Mouse (Mus musculus) MEL (cell line): ENCODE measurements at regions not wholly inside any gene's neighbourhood (a gene's known extent, or its start where the extent isn't known, plus 50 kb on each side); places are given as distances from the start of the nearest gene placed in this dataset.

Experiments used
- DNase-seq: peaks from one replicate; pipeline ENCODE4 v3.0.0; 2011; ENCODE audit warnings: low read depth, low spot score
- H3K27ac ChIP-seq: 2 replicates; pipeline ENCODE4 v1.5.1; 2012; ENCODE audit warnings: low read depth, mild to moderate bottlenecking, control low read depth, low read length, moderate library complexity; ENCODE audit not compliant: control insufficient read depth
- H3K27me3 ChIP-seq, 2 experiments: fragments of 150-350 bp in 1 of 2; sonication (generic) in 1 of 2; 2 replicates each; pipeline ENCODE4 v1.6.1; 2012; ENCODE audit warnings: low read length in 2 of 2, mild to moderate bottlenecking in 2 of 2, improper control_type of control experiment in 1 of 2, moderate library complexity in 1 of 2; ENCODE audit not compliant: insufficient read depth in 2 of 2, control insufficient read depth in 1 of 2
- H3K36me3 ChIP-seq, 2 experiments: 2 replicates each; pipeline ENCODE4 v1.6.1; 2012 to 2014; ENCODE audit warnings: low read length in 2 of 2, improper control_type of control experiment in 1 of 2, inconsistent platforms in 1 of 2, mild to moderate bottlenecking in 1 of 2; ENCODE audit not compliant: insufficient read depth in 2 of 2, control insufficient read depth in 1 of 2
- H3K4me1 ChIP-seq, 2 experiments: fragments of 150-350 bp in 1 of 2; sonication (generic) in 1 of 2; 2 replicates each; pipeline ENCODE4 v1.6.1; 2012; ENCODE audit warnings: low read length in 2 of 2, improper control_type of control experiment in 1 of 2, mild to moderate bottlenecking in 1 of 2; ENCODE audit not compliant: insufficient read depth in 2 of 2, control insufficient read depth in 1 of 2
- H3K4me3 ChIP-seq, 2 experiments: fragments of 150-350 bp in 1 of 2; sonication (generic) in 1 of 2; 2 replicates each; pipeline ENCODE4 v1.5.1; 2012; ENCODE audit warnings: low read depth in 2 of 2, low read length in 2 of 2, mild to moderate bottlenecking in 2 of 2, moderate library complexity in 2 of 2, control low read depth in 1 of 2, improper control_type of control experiment in 1 of 2; ENCODE audit not compliant: control insufficient read depth in 1 of 2, insufficient read depth in 1 of 2
- H3K79me2 ChIP-seq: 2 replicates; pipeline ENCODE4 v1.6.1; 2012; ENCODE audit warnings: mild to moderate bottlenecking, low read length, moderate library complexity; ENCODE audit not compliant: control insufficient read depth, poor library complexity, insufficient read depth
- H3K9ac ChIP-seq: 2 replicates; pipeline ENCODE4 v1.6.1; 2012; ENCODE audit warnings: low read depth, mild to moderate bottlenecking, control low read depth, low read length, moderate library complexity; ENCODE audit not compliant: control insufficient read depth, poor library complexity, severe bottlenecking
- H3K9me3 ChIP-seq: fragments of 150-350 bp; sonication (generic); replicated peaks from 2 replicates; pipeline ENCODE4 v1.6.1; 2012; ENCODE audit warnings: mild to moderate bottlenecking, low read length, improper control_type of control experiment, moderate library complexity; ENCODE audit not compliant: insufficient read depth
- CHD1 ChIP-seq: IDR thresholded peaks from 2 replicates; pipeline ENCODE4 v1.6.1; 2012; ENCODE audit warnings: low read depth, mild to moderate bottlenecking, inconsistent platforms, low read length, improper control_type of control experiment
- CHD2 ChIP-seq: IDR thresholded peaks from 2 replicates; pipeline ENCODE4 v1.6.1; 2011; ENCODE audit warnings: low read length, improper control_type of control experiment
- CTCF ChIP-seq, 3 experiments: IDR thresholded peaks in 2 of 3; conservative IDR thresholded peaks in 1 of 3; 2 replicates each; pipeline ENCODE4 v1.5.1; 2011 to 2012; ENCODE audit warnings: low read length in 3 of 3, low read depth in 2 of 3, mild to moderate bottlenecking in 2 of 3, improper control_type of control experiment in 1 of 3, inconsistent platforms in 1 of 3, mixed read lengths in 1 of 3, moderate library complexity in 1 of 3; ENCODE audit not compliant: control insufficient read depth in 1 of 3, insufficient read depth in 1 of 3, poor library complexity in 1 of 3, severe bottlenecking in 1 of 3
- ELF1 ChIP-seq: IDR thresholded peaks from 2 replicates; pipeline ENCODE4 v1.6.1; 2014; ENCODE audit warnings: low read depth, mild to moderate bottlenecking, inconsistent platforms, low read length, improper control_type of control experiment, moderate library complexity
- EP300 ChIP-seq, 2 experiments: IDR thresholded peaks; 2 replicates each; pipeline ENCODE4 v1.6.1; 2011; ENCODE audit warnings: improper control_type of control experiment in 2 of 2, low read length in 2 of 2, low read depth in 1 of 2, mild to moderate bottlenecking in 1 of 2
- GATA1 ChIP-seq: IDR thresholded peaks from 2 replicates; pipeline ENCODE4 v1.6.1; 2011; ENCODE audit warnings: low read depth, low read length, improper control_type of control experiment
- MAX ChIP-seq: IDR thresholded peaks from 2 replicates; pipeline ENCODE4 v1.6.1; 2011; ENCODE audit warnings: low read length, improper control_type of control experiment
- MXI1 ChIP-seq: IDR thresholded peaks from 2 replicates; pipeline ENCODE4 v1.6.1; 2011; ENCODE audit warnings: mild to moderate bottlenecking, low read depth, low read length, improper control_type of control experiment
- NELFE ChIP-seq: IDR thresholded peaks from 2 replicates; pipeline ENCODE4 v1.6.1; 2011; ENCODE audit warnings: low read depth, low read length, improper control_type of control experiment
- NRF1 ChIP-seq: IDR thresholded peaks from 2 replicates; pipeline ENCODE4 v1.6.1; 2014; ENCODE audit warnings: low read depth, mild to moderate bottlenecking, inconsistent platforms, low read length, improper control_type of control experiment, moderate library complexity; ENCODE audit not compliant: poor library complexity, insufficient read depth, severe bottlenecking
- POLR2A ChIP-seq, 2 experiments: IDR thresholded peaks; 2 replicates each; pipeline ENCODE4 v1.6.1; 2011 to 2012; ENCODE audit warnings: low read length in 2 of 2, mild to moderate bottlenecking in 2 of 2, control low read depth in 1 of 2, improper control_type of control experiment in 1 of 2, low read depth in 1 of 2, moderate library complexity in 1 of 2; ENCODE audit not compliant: control insufficient read depth in 1 of 2, insufficient read depth in 1 of 2, poor library complexity in 1 of 2
- SIN3A ChIP-seq: IDR thresholded peaks from 2 replicates; pipeline ENCODE4 v1.6.1; 2012; ENCODE audit warnings: low read length, improper control_type of control experiment, inconsistent platforms
- TAL1 ChIP-seq: IDR thresholded peaks from 2 replicates; pipeline ENCODE4 v1.6.1; 2012; ENCODE audit warnings: mild to moderate bottlenecking, inconsistent platforms, low read length, moderate library complexity, mixed read lengths
- TBP ChIP-seq: IDR thresholded peaks from 2 replicates; pipeline ENCODE4 v1.8.0; 2011; ENCODE audit warnings: low read depth, low read length, improper control_type of control experiment
- UBTF ChIP-seq: IDR thresholded peaks from 2 replicates; pipeline ENCODE4 v1.6.1; 2012; ENCODE audit warnings: low read depth, mild to moderate bottlenecking, inconsistent platforms, low read length, improper control_type of control experiment, moderate library complexity, borderline replicate concordance; ENCODE audit not compliant: insufficient read depth
- USF1 ChIP-seq: IDR thresholded peaks from 2 replicates; pipeline ENCODE4 v1.6.1; 2014; ENCODE audit warnings: low read depth, mild to moderate bottlenecking, inconsistent platforms, low read length, improper control_type of control experiment, moderate library complexity
- ZKSCAN1 ChIP-seq: IDR thresholded peaks from 2 replicates; pipeline ENCODE4 v1.6.1; 2012; ENCODE audit warnings: low read depth, mild to moderate bottlenecking, inconsistent platforms, low read length, improper control_type of control experiment, moderate library complexity
- ZMIZ1 ChIP-seq: IDR thresholded peaks from 2 replicates; pipeline ENCODE4 v1.6.1; 2012; ENCODE audit warnings: low read depth, mild to moderate bottlenecking, inconsistent platforms, low read length, improper control_type of control experiment, moderate library complexity
- ZNF384 ChIP-seq: IDR thresholded peaks from 2 replicates; pipeline ENCODE4 v1.6.1; 2012; ENCODE audit warnings: low read depth, mild to moderate bottlenecking, inconsistent platforms, low read length, improper control_type of control experiment

DNA sequence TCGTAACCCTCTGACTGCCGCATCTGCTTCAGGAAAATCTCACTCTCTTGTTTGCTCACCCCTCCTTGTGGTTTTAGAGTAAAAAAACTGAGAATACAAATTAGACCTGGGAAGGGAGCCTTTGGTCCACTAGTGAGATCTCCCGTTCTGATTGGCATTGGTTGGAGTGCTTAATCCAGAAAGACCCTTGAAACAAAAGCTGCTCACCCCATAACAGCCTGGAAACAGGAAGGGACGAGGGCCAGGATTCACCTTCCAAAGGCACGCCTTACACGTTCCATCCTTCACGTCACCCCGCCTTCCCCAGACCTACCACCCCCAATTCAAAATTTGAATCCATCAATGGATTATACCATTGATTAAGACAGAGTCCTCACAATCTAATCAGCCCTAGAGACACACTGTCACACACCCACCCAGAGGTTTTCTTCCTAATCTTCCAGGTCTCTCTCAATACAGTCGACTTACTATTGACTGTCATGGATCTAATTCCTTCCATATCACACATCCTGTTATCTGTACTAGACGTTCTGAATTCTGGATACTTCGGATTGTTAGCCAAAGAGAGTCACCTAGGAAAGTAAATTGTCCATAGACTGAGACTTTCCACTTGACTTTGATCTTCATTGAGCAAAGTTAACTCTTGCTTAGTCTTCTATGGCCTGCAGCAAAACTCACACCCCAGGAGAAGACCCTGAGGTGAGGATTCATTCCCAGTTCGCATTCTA is 94.1 kb upstream of the Cpm start:
- no peak for TF ChIP-seq EP300 (IDR thresholded peaks at IDR 0.05; ENCODE audit: low read depth in 1 of 2, low read length in 2 of 2)
- no peak for TF ChIP-seq CTCF (IDR thresholded peaks at IDR 0.05 in 2 of 3, conservative IDR thresholded peaks at IDR 0.05 in 1 of 3; ENCODE audit: control insufficient read depth in 1 of 3, insufficient read depth in 1 of 3, low read depth in 2 of 3, low read length in 3 of 3, poor library complexity in 1 of 3, severe bottlenecking in 1 of 3)
- no peak for TF ChIP-seq MXI1
- no peak for TF ChIP-seq TBP
- no peaks in the 10 kb centered on the region for H3K4me1 ChIP-seq
- no peak overlapping the region for H3K4me3 ChIP-seq
- H3K27me3 ChIP-seq = no peaks in the 10 kb centered on the region
- H3K36me3 ChIP-seq = no peaks in the 10 kb centered on the region
- no peak for DNase-seq
- no peaks in the 10 kb centered on the region for H3K79me2 ChIP-seq
- no peak overlapping the region for H3K9ac ChIP-seq
- H3K27ac ChIP-seq = no peak overlapping the region
- no peaks in the 10 kb centered on the region for H3K9me3 ChIP-seq

DNA sequence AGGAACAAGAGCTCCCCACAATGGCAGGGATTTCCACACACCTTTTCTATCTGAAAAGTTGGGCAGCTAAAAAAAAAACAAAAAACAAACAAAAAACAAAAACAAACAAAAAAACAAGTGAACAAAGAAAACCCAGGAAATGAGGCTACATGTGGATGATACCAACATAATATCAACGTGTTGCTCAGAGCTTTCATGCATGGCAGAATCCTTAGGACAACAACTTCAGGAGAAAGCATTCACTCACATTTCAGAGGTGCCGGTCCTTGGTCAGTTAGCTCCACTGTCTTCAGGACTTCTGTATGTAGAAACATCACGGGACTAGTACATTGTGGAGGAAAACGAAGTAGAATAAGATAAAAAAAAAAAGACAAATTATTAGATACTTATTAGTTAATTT is 94.8 kb upstream of the Cpm start:
- Histone ChIP-seq H3K27ac (no peak overlapping the region), H3K9ac (no peak overlapping the region), H3K4me1 (no peaks in the 10 kb centered on the region), H3K79me2 (no peaks in the 10 kb centered on the region)
- no peak for DNase-seq
- TF ChIP-seq NRF1 (no peak), ZMIZ1 (no peak), ELF1 (no peak), UBTF (no peak), TAL1 (no peak), USF1 (no peak), CHD1 (no peak), GATA1 (no peak), NELFE (no peak), ZKSCAN1 (no peak), POLR2A (IDR thresholded peaks at IDR 0.05; ENCODE audit: control insufficient read depth in 1 of 2, insufficient read depth in 1 of 2, low read depth in 1 of 2, low read length in 2 of 2, poor library complexity in 1 of 2) (no peak), SIN3A (no peak), MAX (no peak), ZNF384 (no peak), CHD2 (no peak)
- TF ChIP-seq, all 39 proteins: peak for 0
- Histone ChIP-seq H3K27me3 (no peaks in the 10 kb centered on the region; a peak in 1 of 4 replicates), H3K4me3 (no peak overlapping the region), H3K36me3 (no peaks in the 10 kb centered on the region), H3K9me3 (no peaks in the 10 kb centered on the region)
